Mouse (Mus musculus) cerebellum, adult 11 months (tissue): Measurements from ENCODE around the gene Nfic.

Experiments used
- DNase-seq: peaks from one replicate; pipeline ENCODE4 v3.0.0; 2022

Gene Nfic

GRCm38 (mm10) chr10:81415549-81416310 lies 39.7 kb downstream of the Nfic start:
- DNase-seq: no peak

- DNase-seq: no peak
Observed at GRCm38 (mm10) chr10:81415146-81415545, 40.3 kb downstream of the Nfic start.

- no peak for DNase-seq
Observed at GRCm38 (mm10) chr10:81414682-81415081, 40.8 kb downstream of the Nfic start.

GRCm38 (mm10) chr10:81413310-81414261 lies 41.8 kb downstream of the Nfic start:
- peak; percentile 85 for DNase-seq

- DNase-seq: peak; percentile 47
Observed at GRCm38 (mm10) chr10:81412586-81413309, 42.7 kb downstream of the Nfic start.

- peak; percentile 90 for DNase-seq
Observed at GRCm38 (mm10) chr10:81411471-81412400, 43.7 kb downstream of the Nfic start.

GRCm38 (mm10) chr10:81410981-81411380 lies 44.5 kb downstream of the Nfic start:
- DNase-seq: no peak

- peak; percentile 35 for DNase-seq
Observed at GRCm38 (mm10) chr10:81410350-81410749, 45.1 kb downstream of the Nfic start.

- DNase-seq: no peak
Observed at GRCm38 (mm10) chr10:81409330-81409729, 46.1 kb downstream of the Nfic start.

GRCm38 (mm10) chr10:81408871-81409291 lies 46.6 kb downstream of the Nfic start:
- peak; percentile 72 for DNase-seq

- no peak for DNase-seq
Observed at GRCm38 (mm10) chr10:81408424-81408729, 47.1 kb downstream of the Nfic start.

- peak; percentile 80 for DNase-seq
Observed at GRCm38 (mm10) chr10:81407539-81408423, 47.7 kb downstream of the Nfic start.

GRCm38 (mm10) chr10:81406504-81407440 lies 48.7 kb downstream of the Nfic start:
- no peak for DNase-seq

- DNase-seq: peak; percentile 82
Observed at GRCm38 (mm10) chr10:81405588-81406201, 49.7 kb downstream of the Nfic start.

GRCm38 (mm10) chr10:81404720-81405119 lies 50.7 kb downstream of the Nfic start:
- DNase-seq: peak; percentile 38

- DNase-seq: peak; percentile 39
Observed at GRCm38 (mm10) chr10:81404082-81404481, 51.4 kb downstream of the Nfic start.

- DNase-seq: peak; percentile 34
Observed at GRCm38 (mm10) chr10:81403511-81403910, 51.9 kb downstream of the Nfic start.

GRCm38 (mm10) chr10:81402227-81402765 lies 53.1 kb downstream of the Nfic start:
- peak; percentile 43 for DNase-seq
